Mouse (Mus musculus): ENCODE measurements around the gene Mettl18. TPM values are rescaled to one million over a fixed set of nuclear protein-coding genes. Genes with fewer than 3 reads are reported as not detected.

Gene Mettl18
- total RNA-seq (2014; rRNA removed) (2.7 and 3.9 TPM in 2 replicates), polyA plus RNA-seq (2012; rRNA removed) (0.42 and 0.67 TPM in 2 replicates)

DNA sequence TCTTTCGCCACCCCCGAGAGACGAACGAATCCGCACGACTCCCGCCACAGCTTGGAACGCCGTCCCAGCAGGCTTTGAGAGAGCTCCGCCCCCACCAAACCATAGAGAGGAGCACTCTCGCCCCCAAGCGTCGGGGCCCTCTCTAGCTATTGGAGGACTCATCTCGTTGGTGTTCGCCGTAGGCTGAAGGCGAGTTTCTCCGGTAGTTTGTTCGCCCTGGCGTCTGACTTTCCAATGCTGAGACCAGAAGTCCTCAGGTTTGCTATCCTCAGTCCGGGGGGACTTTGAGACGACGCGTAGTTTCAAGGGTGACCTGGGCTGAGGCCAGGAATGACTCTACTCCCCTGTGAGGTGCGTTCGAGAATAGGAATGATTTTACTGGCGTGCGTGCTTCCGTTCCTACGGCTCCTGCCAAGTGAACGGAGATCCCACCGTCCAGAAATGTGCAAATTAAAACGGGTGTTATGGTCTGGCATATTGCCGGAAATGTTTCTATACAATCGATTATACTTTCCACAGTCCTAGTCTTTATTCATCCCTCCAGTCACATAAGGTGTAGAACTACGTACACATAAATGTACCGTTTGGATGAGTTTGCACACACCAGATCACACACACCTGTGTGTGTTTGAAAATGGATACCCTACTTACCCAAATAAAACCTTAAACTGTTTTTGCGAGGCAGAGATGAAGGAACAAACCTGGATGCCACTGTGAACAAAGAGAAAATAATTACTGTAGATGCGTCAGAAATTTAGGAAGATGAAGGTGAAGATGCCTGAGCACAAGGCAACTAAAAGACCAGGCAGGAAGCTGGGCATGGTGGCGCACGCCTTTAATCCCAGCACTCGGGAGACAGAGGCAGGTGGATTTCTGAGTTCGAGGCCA, at the start of gene Mettl18, which contains the start of gene BC055324:
Gene Mettl18 (plus strand): TSS at position 169 of the 888 bp plus-strand sequence.
Gene BC055324 (minus strand): TSS at position 76 of the 888 bp plus-strand sequence.
- 2% methylated on average over 43 of the region's 43 CpGs for WGBS
- Histone ChIP-seq H3K27ac (replicated peaks; ENCODE audit: insufficient read depth, low read depth, low read length) (peak within 1 kb of the TSS; percentile 63), H3K27me3 (ENCODE audit: control insufficient read depth, insufficient read depth, low read length) (no peaks in the 10 kb centered on the region), H3K4me1 (ENCODE audit: control insufficient read depth, insufficient read depth, low read length) (0 out of 2 replicates have a peak, but pooled peaks cover 3% of the 10 kb centered on the region), H3K9ac (ENCODE audit: low read depth, low read length) (peak within 1 kb of the TSS; percentile 79), H3K36me3 (ENCODE audit: control insufficient read depth, insufficient read depth, low read length) (0 out of 2 replicates have a peak, but pooled peaks cover 2% of the 10 kb centered on the region), H3K4me3 (ENCODE audit: insufficient read depth, low read depth, low read length) (peak within 1 kb of the TSS; percentile 86), H3K79me2 (ENCODE audit: control insufficient read depth, insufficient read depth, low read length) (no peaks in the 10 kb centered on the region)
- no peak for TF ChIP-seq POLR2A (IDR thresholded peaks at IDR 0.05; ENCODE audit: extremely low read depth, insufficient read depth, low read length)
- no peak for TF ChIP-seq CTCF (IDR thresholded peaks at IDR 0.05; ENCODE audit: low read depth, low read length)
- peak; percentile 82 for DNase-seq (ENCODE audit: extremely low read depth, low read depth, low spot score)

DNA sequence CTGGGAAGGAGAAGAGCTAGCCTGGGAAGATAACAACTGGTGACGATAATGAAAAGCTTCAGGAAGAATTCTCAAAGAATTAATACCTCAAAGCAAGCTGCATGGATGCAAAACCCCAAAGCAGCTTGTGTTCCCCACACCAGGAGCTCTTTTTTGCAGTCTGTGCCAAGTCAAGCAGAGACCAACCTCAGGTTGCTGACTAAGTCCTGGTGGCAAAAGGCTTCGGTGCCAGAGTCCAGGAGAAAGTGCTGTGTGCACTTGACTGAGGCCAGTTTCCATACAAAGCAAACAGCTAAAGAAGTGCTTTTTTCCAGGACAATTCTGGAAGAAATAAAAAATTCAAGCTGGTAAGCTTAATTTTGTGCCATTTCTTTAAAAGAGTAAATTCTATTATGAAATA, 41.3 kb upstream of the Mettl18 start:
- DNase-seq (ENCODE audit: extremely low read depth, low read depth, low spot score) = peak; percentile 32

DNA sequence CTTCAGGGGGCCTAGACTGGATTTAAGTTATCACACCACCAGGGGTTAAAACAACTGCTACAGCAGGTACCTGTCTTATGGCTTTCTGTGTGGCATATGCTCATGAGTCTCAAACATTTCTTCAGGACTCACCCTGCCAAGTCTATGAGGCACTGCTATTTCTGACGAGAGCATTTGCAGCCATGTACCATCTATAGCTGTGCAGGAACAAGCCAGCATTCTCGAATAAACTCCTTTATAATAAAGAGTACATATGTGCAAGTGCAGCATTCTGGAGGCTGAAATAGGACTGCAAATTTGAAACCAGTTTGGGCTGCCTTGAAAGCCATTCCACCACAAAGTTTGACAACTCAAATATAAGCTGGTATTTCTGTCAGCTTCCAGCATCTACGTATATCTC, 36.7 kb upstream of the Mettl18 start:
- Histone ChIP-seq H3K79me2 (ENCODE audit: control insufficient read depth, insufficient read depth, low read length) (no peaks in the 10 kb centered on the region), H3K36me3 (ENCODE audit: control insufficient read depth, insufficient read depth, low read length) (peaks cover 22% of the 10 kb centered on the region), H3K27me3 (ENCODE audit: control insufficient read depth, insufficient read depth, low read length) (no peaks in the 10 kb centered on the region), H3K4me1 (ENCODE audit: control insufficient read depth, insufficient read depth, low read length) (no peaks in the 10 kb centered on the region), H3K9ac (ENCODE audit: low read depth, low read length) (no peak overlapping the region), H3K27ac (replicated peaks; ENCODE audit: insufficient read depth, low read depth, low read length) (no peak overlapping the region), H3K4me3 (ENCODE audit: insufficient read depth, low read depth, low read length) (no peak overlapping the region)
- WGBS = 89% methylated on average over 3 of the region's 3 CpGs
- DNase-seq (ENCODE audit: extremely low read depth, low read depth, low spot score) = no peak
- TF ChIP-seq CTCF (IDR thresholded peaks at IDR 0.05; ENCODE audit: low read depth, low read length) = no peak
- TF ChIP-seq POLR2A (IDR thresholded peaks at IDR 0.05; ENCODE audit: extremely low read depth, insufficient read depth, low read length) = no peak

More for the DNA sequence above, 41.3 kb upstream of the Mettl18 start:
- H3K79me2 ChIP-seq (ENCODE audit: control insufficient read depth, insufficient read depth, low read length) = no peaks in the 10 kb centered on the region
- H3K27me3 ChIP-seq (ENCODE audit: control insufficient read depth, insufficient read depth, low read length) = no peaks in the 10 kb centered on the region
- TF ChIP-seq CTCF (IDR thresholded peaks at IDR 0.05; ENCODE audit: low read depth, low read length) (no peak), POLR2A (IDR thresholded peaks at IDR 0.05; ENCODE audit: extremely low read depth, insufficient read depth, low read length) (no peak)
- H3K27ac ChIP-seq (replicated peaks; ENCODE audit: insufficient read depth, low read depth, low read length) = no peak overlapping the region
- H3K36me3 ChIP-seq (ENCODE audit: control insufficient read depth, insufficient read depth, low read length) = peaks cover 62% of the 10 kb centered on the region
- no peak overlapping the region for H3K9ac ChIP-seq (ENCODE audit: low read depth, low read length)
- H3K4me1 ChIP-seq (ENCODE audit: control insufficient read depth, insufficient read depth, low read length) = no peaks in the 10 kb centered on the region
- H3K4me3 ChIP-seq (ENCODE audit: insufficient read depth, low read depth, low read length) = no peak overlapping the region
- WGBS = 52% methylated on average over 2 of the region's 2 CpGs

DNA sequence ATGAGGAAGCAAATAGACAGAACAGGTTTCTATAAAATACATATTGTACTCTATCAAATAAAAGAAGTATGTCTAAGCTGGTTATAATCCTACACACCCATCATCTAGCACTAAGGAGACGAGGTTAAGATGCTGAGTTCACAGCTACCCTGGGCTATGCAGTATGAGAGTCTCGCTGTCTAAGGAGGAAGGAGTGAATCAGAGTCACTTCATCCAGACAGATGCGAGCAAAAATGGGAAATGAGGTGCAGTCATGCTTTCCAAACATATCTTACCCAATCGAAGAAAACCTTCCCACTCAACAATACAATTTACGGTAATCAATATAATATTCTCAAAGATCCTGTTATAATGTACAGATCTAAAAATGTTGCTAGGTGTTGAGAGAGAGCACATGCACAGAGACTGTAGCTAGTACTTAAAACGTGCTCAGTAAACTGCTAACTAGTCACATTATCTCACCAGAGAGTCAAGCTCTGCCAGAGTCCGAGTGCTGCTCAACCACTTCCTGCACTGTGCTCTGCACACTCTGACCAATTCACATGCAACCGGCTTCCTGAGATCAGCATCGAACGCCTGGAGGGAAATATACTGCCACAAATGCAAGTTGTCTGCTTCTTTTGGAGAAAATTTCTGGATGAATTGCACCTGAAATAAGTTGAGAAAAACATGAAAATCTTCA, 30.5 kb upstream of the Mettl18 start:
- TF ChIP-seq CTCF (IDR thresholded peaks at IDR 0.05; ENCODE audit: low read depth, low read length) (no peak), POLR2A (IDR thresholded peaks at IDR 0.05; ENCODE audit: extremely low read depth, insufficient read depth, low read length) (no peak)
- Histone ChIP-seq H3K9ac (ENCODE audit: low read depth, low read length) (no peak overlapping the region), H3K36me3 (ENCODE audit: control insufficient read depth, insufficient read depth, low read length) (no peaks in the 10 kb centered on the region), H3K4me1 (ENCODE audit: control insufficient read depth, insufficient read depth, low read length) (no peaks in the 10 kb centered on the region), H3K79me2 (ENCODE audit: control insufficient read depth, insufficient read depth, low read length) (no peaks in the 10 kb centered on the region), H3K27ac (replicated peaks; ENCODE audit: insufficient read depth, low read depth, low read length) (no peak overlapping the region), H3K27me3 (ENCODE audit: control insufficient read depth, insufficient read depth, low read length) (no peaks in the 10 kb centered on the region), H3K4me3 (ENCODE audit: insufficient read depth, low read depth, low read length) (no peak overlapping the region)
- 84% methylated on average over 10 of the region's 10 CpGs for WGBS
- no peak for DNase-seq (ENCODE audit: extremely low read depth, low read depth, low spot score)

DNA sequence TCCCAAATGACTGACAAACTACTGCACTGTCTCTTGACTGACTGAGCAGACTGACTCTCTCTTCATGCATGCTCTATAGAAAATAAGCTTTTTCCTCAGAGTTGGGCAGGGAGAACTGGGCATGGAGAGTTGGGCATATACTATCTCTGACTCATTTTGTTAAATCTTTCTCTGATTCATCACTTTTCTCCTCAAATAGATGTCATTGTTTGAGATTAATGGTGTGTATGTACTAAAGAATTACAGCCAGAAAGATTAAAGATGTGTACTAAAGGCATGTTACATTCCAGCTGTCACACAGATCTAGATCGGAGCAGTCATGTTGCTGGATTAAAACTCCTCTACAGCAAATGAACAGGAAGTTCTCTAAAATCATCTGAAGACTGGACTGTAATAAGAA, 20.2 kb upstream of the Mettl18 start:
- Histone ChIP-seq H3K27me3 (ENCODE audit: control insufficient read depth, insufficient read depth, low read length) (no peaks in the 10 kb centered on the region), H3K36me3 (ENCODE audit: control insufficient read depth, insufficient read depth, low read length) (no peaks in the 10 kb centered on the region), H3K9ac (ENCODE audit: low read depth, low read length) (no peak overlapping the region), H3K79me2 (ENCODE audit: control insufficient read depth, insufficient read depth, low read length) (no peaks in the 10 kb centered on the region), H3K4me1 (ENCODE audit: control insufficient read depth, insufficient read depth, low read length) (no peaks in the 10 kb centered on the region), H3K27ac (replicated peaks; ENCODE audit: insufficient read depth, low read depth, low read length) (no peak overlapping the region), H3K4me3 (ENCODE audit: insufficient read depth, low read depth, low read length) (no peak overlapping the region)
- WGBS = 73% methylated on average over 1 of the region's 1 CpGs
- no peak for DNase-seq (ENCODE audit: extremely low read depth, low read depth, low spot score)
- TF ChIP-seq CTCF (IDR thresholded peaks at IDR 0.05; ENCODE audit: low read depth, low read length) = no peak
- TF ChIP-seq POLR2A (IDR thresholded peaks at IDR 0.05; ENCODE audit: extremely low read depth, insufficient read depth, low read length) = no peak

All from liver, adult 2 months (tissue).